Mouse (Mus musculus): ENCODE measurements around the gene Crocc2.

- TF ChIP-seq CTCF (IDR thresholded peaks at IDR 0.05; ENCODE audit: control insufficient read depth, insufficient read depth, insufficient read length), result no peak
- no peak for TF ChIP-seq MYOD1 (IDR thresholded peaks at IDR 0.05; ENCODE audit: control insufficient read depth, insufficient read length, low read depth)
- no peak for TF ChIP-seq USF1 (IDR thresholded peaks at IDR 0.05; ENCODE audit: low read depth)
- TF ChIP-seq MAX (IDR thresholded peaks at IDR 0.05), result no peak
- no peak for TF ChIP-seq MYOG (IDR thresholded peaks at IDR 0.05; ENCODE audit: control insufficient read depth, extremely low read depth, insufficient read length)
Measured at GRCm38 (mm10) chr1:93271751-93272150, 103.2 kb downstream of the Crocc2 start.

Data from C2C12 (cell line).